Mouse (Mus musculus) adrenal gland (tissue): ENCODE measurements around the gene 2210016L21Rik.

Experiments used
- intact Hi-C: fragments of 180-260 bp; cut with DNase I; formaldehyde crosslinking; loops from one replicate; pipeline ENCODE4 v1.15.1; 2025

The 2210016L21Rik gene

GRCm38 (mm10) chr5:114976935-114977334, 35.0 kb downstream of the 2210016L21Rik start:
- intact Hi-C loops = loop anchor here (5.0 kb wide), 1 partner anchor 255 kb away; no protein-coding TSS in a partner anchor

- intact Hi-C loops = loop anchor here (5.0 kb wide), 1 partner anchor 254 kb away; no protein-coding TSS in a partner anchor
These were observed 36.5 kb downstream of the 2210016L21Rik start for GRCm38 (mm10) chr5:114978473-114978872.

- intact Hi-C loops = loop anchor here (1.0 to 5.0 kb wide), 2 partner anchors 97 to 253 kb away; no protein-coding TSS in a partner anchor
These were observed 36.9 kb downstream of the 2210016L21Rik start for GRCm38 (mm10) chr5:114978888-114979249.

GRCm38 (mm10) chr5:114979250-114980121, 37.5 kb downstream of the 2210016L21Rik start:
- intact Hi-C loops = loop anchor here (1.0 to 5.0 kb wide), 2 partner anchors 97 to 253 kb away; no protein-coding TSS in a partner anchor

- intact Hi-C loops = no loop called here
These were observed 38.3 kb downstream of the 2210016L21Rik start for GRCm38 (mm10) chr5:114980122-114980748.

- intact Hi-C loops = no loop called here
These were observed 40.0 kb downstream of the 2210016L21Rik start for GRCm38 (mm10) chr5:114982001-114982400.

GRCm38 (mm10) chr5:114985074-114985473, 43.1 kb downstream of the 2210016L21Rik start:
- intact Hi-C loops = no loop called here

GRCm38 (mm10) chr5:114996447-114996846, 54.5 kb downstream of the 2210016L21Rik start:
- intact Hi-C loops = no loop called here

GRCm38 (mm10) chr5:114997327-114997726, 55.4 kb downstream of the 2210016L21Rik start:
- intact Hi-C loops = no loop called here
